Mouse (Mus musculus) heart, adult 8-10 months (tissue): ENCODE results near the gene Ankrd10. TPM values are rescaled to one million over a fixed set of nuclear protein-coding genes. Genes with fewer than 3 reads are reported as not detected.
"Not testable (repeated sequence)": the region's sequence is repeated elsewhere in the genome, so short reads cannot be mapped to it uniquely, and the experiment has no call there.

Source experiments
- DNase-seq: peaks from one replicate; pipeline ENCODE4 v3.0.0; 2022; ENCODE audit warnings: low spot score
- total RNA-seq, 4 experiments: library from RNA; stranded (reverse); gene quantifications; 2 replicates each; pipeline ENCODE4 v1.2.4; 2022

Gene Ankrd10
- total RNA-seq, 4 experiments from 2014 or later = 17.1 to 25.6 (median 19.4) TPM

GRCm38 (mm10) chr8:11614126-11614835 is 21.3 kb downstream of the Ankrd10 start:
- DNase-seq = peak; percentile 34

GRCm38 (mm10) chr8:11608848-11609247 is 26.7 kb downstream of the Ankrd10 start:
- DNase-seq = no peak

- DNase-seq = peak; percentile 54
These were observed 33.4 kb downstream of the Ankrd10 start for GRCm38 (mm10) chr8:11602006-11602680.

GRCm38 (mm10) chr8:11600301-11600951 is 35.1 kb downstream of the Ankrd10 start:
- no peak for DNase-seq

GRCm38 (mm10) chr8:11593222-11593884 is 42.2 kb downstream of the Ankrd10 start:
- DNase-seq = no peak

GRCm38 (mm10) chr8:11592296-11592695 is 43.3 kb downstream of the Ankrd10 start:
- no peak for DNase-seq

GRCm38 (mm10) chr8:11591837-11592236 is 43.7 kb downstream of the Ankrd10 start:
- no peak for DNase-seq

GRCm38 (mm10) chr8:11586374-11586745 is 49.2 kb downstream of the Ankrd10 start:
- DNase-seq = no peak

- no peak for DNase-seq
These were observed 49.8 kb downstream of the Ankrd10 start for GRCm38 (mm10) chr8:11585513-11586373.

- peak; percentile 15 for DNase-seq
These were observed 59.8 kb downstream of the Ankrd10 start for GRCm38 (mm10) chr8:11575604-11576384.

GRCm38 (mm10) chr8:11574911-11575603 is 60.5 kb downstream of the Ankrd10 start:
- DNase-seq = no peak

- DNase-seq = no peak
These were observed 63.1 kb downstream of the Ankrd10 start for GRCm38 (mm10) chr8:11572428-11572827.

- no peak for DNase-seq
These were observed 63.6 kb downstream of the Ankrd10 start for GRCm38 (mm10) chr8:11571950-11572349.

- no peak for DNase-seq
These were observed 64.8 kb downstream of the Ankrd10 start for GRCm38 (mm10) chr8:11570742-11571141.

- no peak for DNase-seq
These were observed 66.1 kb downstream of the Ankrd10 start for GRCm38 (mm10) chr8:11569260-11570097.

GRCm38 (mm10) chr8:11568193-11568592 is 67.4 kb downstream of the Ankrd10 start:
- not testable (repeated sequence) for DNase-seq

GRCm38 (mm10) chr8:11564721-11565120 is 70.8 kb downstream of the Ankrd10 start:
- no peak for DNase-seq

- DNase-seq = no peak
These were observed 71.3 kb downstream of the Ankrd10 start for GRCm38 (mm10) chr8:11564236-11564635.
